Mouse (Mus musculus) liver, embryonic 12.5 days (tissue): Measurements from ENCODE around the gene Pcnx3. TPM values are rescaled to one million over a fixed set of nuclear protein-coding genes. Genes with fewer than 3 reads are reported as not detected.

Source experiments
- ATAC-seq: fragments of 200-750 bp; cut with Nextera tagmentation; 2 replicates; pipeline ENCODE4 v1.8.0; 2017; ENCODE audit warnings: moderate number of reproducible peaks, mild to moderate bottlenecking, moderate library complexity
- H3K27ac ChIP-seq: fragments of 300-500 bp; sonication (generic); 2 replicates; pipeline ENCODE4 v1.5.1; 2016; ENCODE audit warnings: mild to moderate bottlenecking
- H3K27me3 ChIP-seq: fragments of 300-500 bp; sonication (generic); replicated peaks from 2 replicates; pipeline ENCODE4 v1.6.1; 2016; ENCODE audit warnings: mild to moderate bottlenecking, moderate library complexity
- H3K36me3 ChIP-seq: fragments of 300-500 bp; sonication (generic); 2 replicates; pipeline ENCODE4 v1.6.1; 2016; ENCODE audit warnings: mild to moderate bottlenecking, moderate library complexity
- H3K4me1 ChIP-seq: fragments of 300-500 bp; sonication (generic); 2 replicates; pipeline ENCODE4 v1.6.1; 2016
- H3K4me2 ChIP-seq: fragments of 300-500 bp; sonication (generic); 2 replicates; pipeline ENCODE4 v1.6.1; 2016; ENCODE audit warnings: mild to moderate bottlenecking, moderate library complexity
- H3K4me3 ChIP-seq: fragments of 300-500 bp; sonication (generic); 2 replicates; pipeline ENCODE4 v1.5.1; 2016; ENCODE audit warnings: mild to moderate bottlenecking, moderate library complexity
- H3K9ac ChIP-seq: fragments of 300-500 bp; sonication (generic); 2 replicates; pipeline ENCODE4 v1.6.1; 2016; ENCODE audit warnings: mild to moderate bottlenecking, moderate library complexity
- H3K9me3 ChIP-seq: fragments of 300-500 bp; sonication (generic); replicated peaks from 2 replicates; pipeline ENCODE4 v1.6.1; 2016; ENCODE audit warnings: mild to moderate bottlenecking, moderate library complexity
- WGBS: fragments of 180-500 bp; shearing (Covaris S2); methylation state at CpG from one replicate; pipeline ENCODE4 v1.1.7; 2016; ENCODE audit not compliant: insufficient replicate concordance; 5-methylcytosine and 5-hydroxymethylcytosine counted together
- polyA plus RNA-seq: library from polyadenylated mRNA; unstranded; fragments of >200 nt; fragmentation: Nextera tagmentation; extraction: Ambion mirVana; gene quantifications from 2 replicates; pipeline ENCODE4 v1.2.1, GENCODE M21; 2016

Gene Pcnx3
- 18.4 and 18.6 TPM in 2 replicates for polyA plus RNA-seq

GRCm38 (mm10) chr19:5688200-5689087 is at the start of gene Pcnx3, which contains the start of gene Map3k11:
Pcnx3 (minus strand) TSS chr19:5688908.
Map3k11 (plus strand) TSS chr19:5688742.
- no peaks in the 10 kb centered on the region for H3K9me3 ChIP-seq
- under 1% methylated on average over 69 of the region's 69 CpGs for WGBS
- H3K27ac ChIP-seq = peak within 1 kb of the TSS; percentile 91
- no peaks in the 10 kb centered on the region for H3K27me3 ChIP-seq
- peaks cover 67% of the 10 kb centered on the region for H3K4me1 ChIP-seq
- H3K4me2 ChIP-seq = peak within 1 kb of the TSS; percentile 95
- H3K4me3 ChIP-seq = peak within 1 kb of the TSS; percentile 81
- peak; percentile 79 for ATAC-seq
- peaks cover 66% of the 10 kb centered on the region for H3K36me3 ChIP-seq
- peak within 1 kb of the TSS; percentile 89 for H3K9ac ChIP-seq

GRCm38 (mm10) chr19:5734325-5734724 is 45.6 kb upstream of the Pcnx3 start:
- H3K9me3 ChIP-seq = no peaks in the 10 kb centered on the region
- peaks cover 55% of the 10 kb centered on the region for H3K27me3 ChIP-seq
- peaks cover 6% of the 10 kb centered on the region for H3K36me3 ChIP-seq
- H3K9ac ChIP-seq = no peak overlapping the region
- no peak overlapping the region for H3K4me3 ChIP-seq
- ATAC-seq = no peak
- H3K4me1 ChIP-seq = peaks cover 27% of the 10 kb centered on the region
- H3K4me2 ChIP-seq = no peak overlapping the region
- 60% methylated on average over 9 of the region's 9 CpGs for WGBS
- H3K27ac ChIP-seq = no peak overlapping the region

DNA sequence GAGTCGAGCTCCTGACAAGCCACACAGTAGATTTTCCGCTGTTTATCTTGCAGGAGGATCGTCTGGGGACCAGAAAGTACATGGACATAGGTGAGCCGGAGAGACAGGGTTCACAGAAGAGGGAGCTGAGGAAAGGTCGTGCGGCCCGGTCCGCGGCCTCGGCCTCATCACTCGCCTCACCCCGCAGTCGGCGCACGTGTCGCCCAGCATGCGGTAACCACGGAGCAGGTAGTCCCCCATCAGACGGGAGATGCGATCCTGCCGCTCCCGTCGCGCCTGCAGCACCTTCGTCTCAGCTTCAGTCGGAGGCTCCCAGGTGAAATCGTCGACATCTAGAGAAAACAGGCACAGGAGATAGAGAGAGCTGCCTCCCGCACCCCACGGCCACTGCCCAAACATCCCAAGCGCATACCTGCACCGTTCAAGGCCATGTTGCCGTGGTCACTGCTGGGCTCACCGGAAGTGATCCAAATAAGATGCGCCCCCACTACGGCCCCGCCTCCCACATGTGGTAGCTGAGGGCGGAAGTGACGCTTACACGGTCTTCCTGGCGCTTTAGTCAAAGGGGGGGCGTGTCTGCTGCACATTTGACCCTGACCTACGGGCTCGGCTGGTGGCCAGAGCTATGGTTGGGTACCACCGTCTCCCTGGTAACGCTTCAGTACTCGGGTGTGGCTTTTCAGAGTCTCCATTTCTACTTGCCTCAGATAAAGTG is 42.7 kb upstream of the Pcnx3 start:
- no peaks in the 10 kb centered on the region for H3K9me3 ChIP-seq
- peaks cover 29% of the 10 kb centered on the region for H3K27me3 ChIP-seq
- peak overlapping the region; percentile 55 for H3K27ac ChIP-seq
- peak overlapping the region; percentile 73 for H3K4me3 ChIP-seq
- H3K4me1 ChIP-seq = peaks cover 53% of the 10 kb centered on the region
- H3K36me3 ChIP-seq = peaks cover 10% of the 10 kb centered on the region
- peak overlapping the region; percentile 79 for H3K9ac ChIP-seq
- under 1% methylated on average over 47 of the region's 47 CpGs for WGBS
- ATAC-seq = peak; percentile 46
- peak overlapping the region; percentile 92 for H3K4me2 ChIP-seq

GRCm38 (mm10) chr19:5730314-5731186 is 41.8 kb upstream of the Pcnx3 start:
- 65% methylated on average over 29 of the region's 29 CpGs for WGBS
- Histone ChIP-seq H3K27me3 (peaks cover 20% of the 10 kb centered on the region), H3K27ac (peak overlapping the region; percentile 55), H3K4me1 (peaks cover 53% of the 10 kb centered on the region), H3K36me3 (peaks cover 10% of the 10 kb centered on the region), H3K9me3 (no peaks in the 10 kb centered on the region), H3K9ac (peak overlapping the region; percentile 79), H3K4me3 (peak overlapping the region; percentile 73), H3K4me2 (peak overlapping the region; percentile 92)
- ATAC-seq = no peak

DNA sequence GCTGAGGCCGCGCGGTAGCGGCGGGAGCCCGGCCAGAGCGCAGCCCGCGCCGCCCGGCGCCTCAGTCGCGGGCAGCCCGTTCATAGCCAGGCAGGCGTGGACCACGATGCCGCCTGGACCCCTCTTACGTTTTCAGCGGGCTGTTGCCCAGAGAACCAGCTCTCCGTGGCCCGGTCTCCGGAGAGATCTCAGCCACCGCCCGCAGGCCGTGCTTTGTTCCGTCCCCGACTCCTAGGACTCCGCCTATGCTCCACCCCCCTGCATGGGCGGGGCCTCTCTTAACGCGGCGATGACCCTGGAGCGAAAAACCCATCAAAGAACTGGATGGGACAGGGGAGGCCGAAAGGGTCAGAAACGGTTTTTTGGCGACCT is 40.7 kb upstream of the Pcnx3 start, which contains the start of gene Fam89b:
Gene Fam89b (minus strand): TSS at position 210 of the 372 bp plus-strand sequence.
- ATAC-seq = peak; percentile 62
- Histone ChIP-seq H3K4me3 (peak within 1 kb of the TSS; percentile 87), H3K9me3 (no peaks in the 10 kb centered on the region), H3K36me3 (peaks cover 11% of the 10 kb centered on the region), H3K4me1 (peaks cover 62% of the 10 kb centered on the region), H3K27ac (peak within 1 kb of the TSS; percentile 97), H3K9ac (peak within 1 kb of the TSS; percentile 98), H3K4me2 (peak within 1 kb of the TSS; percentile 92), H3K27me3 (peaks cover 9% of the 10 kb centered on the region; the same call in 1 of the 2 replicates)
- WGBS = under 1% methylated on average over 37 of the region's 37 CpGs

GRCm38 (mm10) chr19:5728631-5729443 is 40.1 kb upstream of the Pcnx3 start:
- Histone ChIP-seq H3K4me1 (peaks cover 68% of the 10 kb centered on the region), H3K9ac (peak overlapping the region; percentile 98), H3K4me3 (peak overlapping the region; percentile 87), H3K27me3 (0 out of 2 replicates have a peak, but pooled peaks cover 3% of the 10 kb centered on the region), H3K4me2 (peak overlapping the region; percentile 92), H3K36me3 (peaks cover 17% of the 10 kb centered on the region), H3K27ac (peak overlapping the region; percentile 97), H3K9me3 (no peaks in the 10 kb centered on the region)
- 12% methylated on average over 37 of the region's 37 CpGs for WGBS
- ATAC-seq = no peak

DNA sequence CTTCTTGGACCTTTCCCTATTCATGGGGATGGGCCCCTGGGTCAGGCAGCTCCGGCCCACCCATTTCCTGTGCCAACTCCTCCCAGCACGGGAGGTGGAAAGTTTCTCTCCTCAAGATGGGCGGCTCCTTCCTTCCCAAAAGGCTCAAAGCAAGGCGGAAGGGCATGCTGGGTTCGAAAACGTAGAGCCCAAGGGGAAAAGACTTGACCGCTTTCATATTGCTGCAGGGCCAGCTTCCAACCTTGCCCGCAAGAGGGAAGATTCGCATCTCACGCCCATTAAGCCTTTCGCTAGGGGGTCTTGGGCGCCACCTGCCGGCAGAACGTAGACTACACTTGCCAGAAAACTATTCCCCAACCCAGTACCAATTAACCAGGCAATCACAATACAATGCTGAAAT is 39.0 kb upstream of the Pcnx3 start:
- no peaks in the 10 kb centered on the region for H3K9me3 ChIP-seq
- peaks cover 79% of the 10 kb centered on the region for H3K4me1 ChIP-seq

DNA sequence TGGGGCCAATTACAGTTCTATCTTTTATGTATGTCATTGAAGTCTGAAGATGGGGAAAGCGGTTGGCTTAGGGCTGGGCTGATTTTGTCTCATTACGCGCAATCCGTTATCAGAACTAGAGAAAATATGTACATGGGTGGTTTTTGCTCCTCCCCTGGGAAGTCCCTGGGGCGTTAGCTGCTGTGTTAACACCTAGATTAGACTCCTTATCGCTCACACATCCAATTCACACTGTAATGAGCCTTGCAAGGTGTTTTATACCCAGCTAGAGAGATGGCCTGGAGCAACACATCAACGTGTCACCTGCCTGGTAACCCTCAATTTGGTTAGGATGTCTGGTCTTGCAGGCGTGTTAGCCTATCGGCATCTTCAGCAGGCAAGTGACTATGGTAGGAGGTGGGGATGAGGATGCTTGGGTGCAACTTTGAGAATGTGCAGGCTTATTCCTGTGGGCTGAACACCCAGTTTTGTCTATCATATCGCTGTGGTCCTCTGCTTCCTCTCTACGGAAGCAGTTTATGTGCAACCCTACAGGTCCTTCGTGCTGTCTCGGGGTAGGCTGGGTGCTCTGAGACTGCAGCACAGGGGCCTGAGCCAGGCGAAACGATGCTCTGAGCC is 38.4 kb upstream of the Pcnx3 start:
- ATAC-seq = peak; percentile 62

More for the DNA sequence above, 39.0 kb upstream of the Pcnx3 start:
- no peaks in the 10 kb centered on the region for H3K27me3 ChIP-seq
- WGBS = 1% methylated on average over 14 of the region's 14 CpGs
- ATAC-seq = no peak
- peak overlapping the region; percentile 92 for H3K4me2 ChIP-seq
- peak overlapping the region; percentile 87 for H3K4me3 ChIP-seq
- H3K36me3 ChIP-seq = peaks cover 28% of the 10 kb centered on the region
- peak overlapping the region; percentile 97 for H3K27ac ChIP-seq
- H3K9ac ChIP-seq = peak overlapping the region; percentile 98

DNA sequence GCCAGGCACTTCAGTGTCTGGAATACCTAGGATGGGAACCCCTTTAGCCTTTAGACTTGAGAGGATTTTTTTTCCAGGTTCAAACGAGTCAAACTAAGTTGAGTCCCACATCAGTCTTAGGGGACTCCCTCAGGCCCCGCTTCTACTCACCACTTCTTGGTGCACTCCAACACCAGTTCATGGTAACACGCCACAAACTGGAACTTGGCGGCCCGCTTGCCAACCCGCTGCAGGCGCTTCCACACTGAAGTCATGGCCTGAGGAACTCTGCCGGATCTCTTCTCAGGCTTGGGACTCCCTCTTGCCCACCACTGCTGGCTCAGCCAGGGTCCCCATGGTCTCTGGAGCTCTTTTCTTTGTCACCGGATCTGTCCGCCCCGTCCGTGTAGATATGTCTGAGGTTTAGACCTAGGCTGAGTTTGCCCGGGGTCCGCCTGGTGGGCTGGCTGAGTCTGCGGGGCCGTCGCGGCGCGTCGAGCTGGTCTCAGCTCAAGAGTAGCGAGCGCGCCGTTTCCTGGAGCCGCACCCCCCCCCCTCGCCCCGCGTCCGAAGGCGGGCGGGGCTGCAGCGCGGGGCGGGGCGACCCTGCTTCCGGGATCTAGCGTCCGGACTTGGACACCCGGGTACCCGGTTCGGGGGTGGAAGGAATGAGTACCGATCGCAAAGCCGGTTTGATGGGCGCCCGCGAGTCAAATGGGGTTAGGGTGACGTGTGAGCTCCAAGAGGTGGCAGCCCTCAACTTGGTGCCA is 37.2 kb upstream of the Pcnx3 start, which contains the start of gene Ehbp1l1:
Gene Ehbp1l1 (minus strand): TSS at position 551 of the 749 bp plus-strand sequence.
- peak within 1 kb of the TSS; percentile 98 for H3K9ac ChIP-seq
- H3K4me3 ChIP-seq = peak within 1 kb of the TSS; percentile 87
- H3K27me3 ChIP-seq = no peaks in the 10 kb centered on the region
- peaks cover 45% of the 10 kb centered on the region for H3K36me3 ChIP-seq
- no peaks in the 10 kb centered on the region for H3K9me3 ChIP-seq
- peak within 1 kb of the TSS; percentile 97 for H3K27ac ChIP-seq
- WGBS = 2% methylated on average over 49 of the region's 49 CpGs
- H3K4me1 ChIP-seq = peaks cover 84% of the 10 kb centered on the region
- peak within 1 kb of the TSS; percentile 92 for H3K4me2 ChIP-seq
- peak; percentile 35 for ATAC-seq

More for the DNA sequence above, 38.4 kb upstream of the Pcnx3 start:
- WGBS = 26% methylated on average over 15 of the region's 15 CpGs
- H3K9me3 ChIP-seq = no peaks in the 10 kb centered on the region
- peaks cover 34% of the 10 kb centered on the region for H3K36me3 ChIP-seq
- peak overlapping the region; percentile 98 for H3K9ac ChIP-seq
- peak overlapping the region; percentile 97 for H3K27ac ChIP-seq
- peak overlapping the region; percentile 92 for H3K4me2 ChIP-seq
- peak overlapping the region; percentile 87 for H3K4me3 ChIP-seq
- H3K27me3 ChIP-seq = no peaks in the 10 kb centered on the region
- H3K4me1 ChIP-seq = peaks cover 84% of the 10 kb centered on the region
